Mouse (Mus musculus) myocyte (in vitro differentiated cells): ENCODE measurements around the gene Fam131a. TPM values are rescaled to one million over a fixed set of nuclear protein-coding genes. Genes with fewer than 3 reads are reported as not detected.
A peak's percentile ranks its signal among the peaks of the same experiment; 100 is the strongest.
"Not testable (repeated sequence)": the region's sequence is repeated elsewhere in the genome, so short reads cannot be mapped to it uniquely, and the experiment has no call there.

Experiments used
- H3K27me3 ChIP-seq: one replicate; pipeline ENCODE4 v1.6.1; 2011; ENCODE audit not compliant: control insufficient read depth, insufficient read depth, insufficient read length
- H3K36me3 ChIP-seq: one replicate; pipeline ENCODE4 v1.6.1; 2011; ENCODE audit not compliant: control insufficient read depth, insufficient read depth
- H3K4me2 ChIP-seq: one replicate; pipeline ENCODE4 v1.6.1; 2011; ENCODE audit warnings: low read depth, control low read depth
- H3K4me3 ChIP-seq: one replicate; pipeline ENCODE4 v1.5.1; 2011; ENCODE audit warnings: mild to moderate bottlenecking, control low read depth, moderate library complexity
- H3K79me2 ChIP-seq: one replicate; pipeline ENCODE4 v1.6.1; 2011; ENCODE audit not compliant: control insufficient read depth, insufficient read depth
- H3ac ChIP-seq: one replicate; pipeline ENCODE4 v1.6.1; 2011; ENCODE audit not compliant: control insufficient read depth, insufficient read length
- CEBPB ChIP-seq: IDR thresholded peaks from 2 replicates; pipeline ENCODE4 v1.6.1; 2011; ENCODE audit warnings: mild to moderate bottlenecking, moderate library complexity; ENCODE audit not compliant: poor library complexity, insufficient read depth, severe bottlenecking
- E2F4 ChIP-seq: IDR thresholded peaks from one replicate; pipeline ENCODE4 v1.6.1; 2011; ENCODE audit warnings: mild to moderate bottlenecking, control low read depth, moderate library complexity; ENCODE audit not compliant: insufficient read depth
- MAX ChIP-seq: IDR thresholded peaks from one replicate; pipeline ENCODE4 v1.6.1; 2011; ENCODE audit warnings: low read depth, mild to moderate bottlenecking, control low read depth
- MYOD1 ChIP-seq, 3 experiments: IDR thresholded peaks; one replicate each; pipeline ENCODE4 v1.6.1; 2011; ENCODE audit warnings: control low read depth in 2 of 3, low read depth in 2 of 3, mild to moderate bottlenecking in 2 of 3, moderate library complexity in 1 of 3; ENCODE audit not compliant: insufficient read length in 2 of 3, control insufficient read depth in 1 of 3
- MYOG ChIP-seq, 3 experiments: IDR thresholded peaks; one replicate each; pipeline ENCODE4 v1.6.1; 2011; ENCODE audit warnings: control low read depth in 2 of 3, low read depth in 2 of 3, mild to moderate bottlenecking in 2 of 3; ENCODE audit not compliant: insufficient read length in 2 of 3, control insufficient read depth in 1 of 3, insufficient read depth in 1 of 3
- POLR2A ChIP-seq: IDR thresholded peaks from one replicate; pipeline ENCODE4 v1.6.1; 2011; ENCODE audit warnings: low read depth, mild to moderate bottlenecking, control low read depth, moderate library complexity; ENCODE audit not compliant: insufficient read length
- POLR2AphosphoS2 ChIP-seq: IDR thresholded peaks from one replicate; pipeline ENCODE4 v1.6.1; 2011; ENCODE audit warnings: low read depth, control low read depth; ENCODE audit not compliant: insufficient read length
- REST ChIP-seq: IDR thresholded peaks from one replicate; pipeline ENCODE4 v1.6.1; 2011; ENCODE audit warnings: mild to moderate bottlenecking, control low read depth, moderate library complexity; ENCODE audit not compliant: insufficient read depth, insufficient read length
- SRF ChIP-seq: IDR thresholded peaks from one replicate; pipeline ENCODE4 v1.6.1; 2011; ENCODE audit warnings: low read depth; ENCODE audit not compliant: control insufficient read depth, insufficient read length
- TCF12 ChIP-seq: IDR thresholded peaks from one replicate; pipeline ENCODE4 v1.6.1; 2011; ENCODE audit warnings: mild to moderate bottlenecking, control low read depth; ENCODE audit not compliant: poor library complexity, insufficient read depth, severe bottlenecking
- TCF3 ChIP-seq: IDR thresholded peaks from one replicate; pipeline ENCODE4 v1.6.1; 2011; ENCODE audit warnings: low read depth, control low read depth; ENCODE audit not compliant: insufficient read length
- USF1 ChIP-seq: IDR thresholded peaks from one replicate; pipeline ENCODE4 v1.6.1; 2011; ENCODE audit warnings: low read depth, mild to moderate bottlenecking, control low read depth, moderate library complexity
- polyA plus RNA-seq: library from polyadenylated mRNA; unstranded; fragments of >200 nt; fragmentation: generic; extraction: Trizol; gene quantifications from one replicate; pipeline ENCODE4 v1.2.1, GENCODE M21; 2012; ENCODE audit warnings: missing spikeins

Gene Fam131a
- polyA plus RNA-seq, 1 experiment = 0.62 TPM

DNA sequence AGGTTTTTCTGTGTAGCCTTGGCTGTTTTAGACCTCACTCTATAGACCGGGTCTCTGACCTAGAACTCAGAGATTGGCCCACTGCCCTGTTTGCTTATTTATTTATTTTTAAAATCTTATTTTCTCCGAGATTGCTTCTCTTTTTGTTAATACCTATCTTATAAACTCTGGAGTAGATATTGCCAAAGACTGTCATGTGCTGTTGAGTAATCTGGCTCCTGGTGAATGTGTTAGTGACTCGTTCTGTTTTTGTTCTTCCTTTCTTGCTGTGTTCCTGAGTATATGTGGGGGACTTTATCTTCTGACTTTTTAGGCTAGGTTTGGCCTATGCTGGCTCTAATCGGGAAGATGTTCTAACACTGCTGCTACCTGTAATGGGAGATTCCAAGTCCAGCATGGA, 35.4 kb upstream of the Fam131a start:
- TF ChIP-seq CEBPB (no peak), POLR2A (no peak), TCF3 (no peak), TCF12 (no peak), MAX (no peak), SRF (no peak), E2F4 (no peak), POLR2AphosphoS2 (no peak), REST (no peak), USF1 (no peak), MYOG (IDR thresholded peaks at IDR 0.05; ENCODE audit: control insufficient read depth in 1 of 3, insufficient read depth in 1 of 3, insufficient read length in 2 of 3, low read depth in 2 of 3) (no peak), MYOD1 (IDR thresholded peaks at IDR 0.05; ENCODE audit: control insufficient read depth in 1 of 3, insufficient read length in 2 of 3, low read depth in 2 of 3) (no peak)
- peaks cover 65% of the 10 kb centered on the region for H3K36me3 ChIP-seq
- no peak overlapping the region for H3ac ChIP-seq
- no peaks in the 10 kb centered on the region for H3K27me3 ChIP-seq
- H3K4me2 ChIP-seq = no peak overlapping the region
- H3K79me2 ChIP-seq = peaks cover 12% of the 10 kb centered on the region
- H3K4me3 ChIP-seq = no peak overlapping the region

DNA sequence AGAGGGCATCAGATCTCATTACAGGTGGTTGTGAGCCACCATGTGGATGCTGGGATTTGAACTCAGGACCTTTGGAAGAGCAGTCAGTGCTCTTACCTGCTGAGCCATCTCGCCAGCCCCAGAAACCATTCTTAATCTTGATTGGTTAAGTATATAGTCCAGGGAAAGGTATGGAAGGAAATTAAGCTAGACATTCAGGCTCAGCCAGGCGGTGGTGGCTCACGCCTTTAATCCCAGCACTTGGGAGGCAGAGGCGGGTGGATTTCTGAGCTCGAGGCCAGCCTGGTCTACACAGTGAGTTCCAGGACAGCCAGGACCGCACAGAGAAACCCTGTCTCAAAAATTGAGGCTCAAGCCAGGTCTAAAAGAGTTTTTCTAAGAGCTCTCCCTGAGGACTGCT, 25.0 kb upstream of the Fam131a start, which contains the start of gene Eif4g1:
Eif4g1 (plus strand) TSS at position 301 of the 400 bp plus-strand sequence.
- not testable (repeated sequence) for H3K79me2 ChIP-seq, H3ac ChIP-seq, H3K36me3 ChIP-seq, H3K4me2 ChIP-seq, H3K4me3 ChIP-seq, H3K27me3 ChIP-seq

DNA sequence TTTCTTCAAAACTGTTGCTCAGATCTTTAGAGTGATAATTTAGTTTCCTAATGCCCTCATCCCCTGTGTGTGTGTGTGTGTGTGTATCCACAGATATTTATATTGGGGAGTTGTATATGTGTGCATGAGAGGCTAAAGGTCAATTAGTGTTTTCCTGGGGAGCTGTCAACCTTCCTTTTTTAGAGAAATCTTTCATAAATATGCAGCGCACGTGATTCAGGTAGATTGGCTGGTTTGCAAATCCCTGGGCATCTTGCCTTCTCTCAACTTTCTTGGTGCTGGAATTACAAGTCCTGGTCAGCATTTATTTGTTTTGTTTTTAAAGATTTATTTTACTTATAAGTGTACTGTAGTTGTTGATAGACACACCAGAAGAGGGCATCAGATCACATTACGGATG, 22.8 kb upstream of the Fam131a start:
- Histone ChIP-seq H3K36me3 (no peaks in the 10 kb centered on the region), H3K27me3 (no peaks in the 10 kb centered on the region), H3K79me2 (peaks cover 23% of the 10 kb centered on the region), H3K4me3 (no peak overlapping the region), H3K4me2 (no peak overlapping the region), H3ac (no peak overlapping the region)
- TF ChIP-seq E2F4 (no peak), POLR2A (no peak), USF1 (no peak), SRF (no peak), REST (no peak), TCF12 (no peak), MYOG (IDR thresholded peaks at IDR 0.05; ENCODE audit: control insufficient read depth in 1 of 3, insufficient read depth in 1 of 3, insufficient read length in 2 of 3, low read depth in 2 of 3) (no peak), TCF3 (no peak), MAX (no peak), CEBPB (no peak), POLR2AphosphoS2 (no peak), MYOD1 (IDR thresholded peaks at IDR 0.05; ENCODE audit: control insufficient read depth in 1 of 3, insufficient read length in 2 of 3, low read depth in 2 of 3) (no peak)

DNA sequence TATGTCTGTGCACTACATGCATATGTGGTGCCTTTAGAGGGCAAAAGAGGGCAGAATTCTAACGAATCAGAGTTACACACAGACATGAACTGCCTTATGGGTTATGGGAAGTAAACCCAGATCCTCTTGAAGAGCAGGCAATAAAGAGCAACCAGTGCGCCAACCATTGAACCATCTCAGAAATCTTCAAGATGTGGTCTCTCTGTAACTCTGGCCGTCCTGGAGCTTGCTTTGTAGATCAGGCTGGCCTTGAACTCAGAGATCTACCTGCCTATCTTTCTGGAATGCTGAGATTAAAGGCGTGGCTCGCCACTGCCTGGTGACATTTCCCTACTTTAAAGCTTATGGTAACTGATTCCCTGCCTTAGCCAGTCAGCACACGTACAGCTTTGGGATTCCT, 21.2 kb upstream of the Fam131a start:
- Histone ChIP-seq H3K4me2 (peak overlapping the region; percentile 87), H3K27me3 (no peaks in the 10 kb centered on the region), H3K4me3 (peak overlapping the region; percentile 81), H3K36me3 (peaks cover 9% of the 10 kb centered on the region), H3K79me2 (peaks cover 39% of the 10 kb centered on the region), H3ac (no peak overlapping the region)
- no peak for TF ChIP-seq CEBPB
- TF ChIP-seq E2F4 = no peak
- no peak for TF ChIP-seq USF1
- no peak for TF ChIP-seq TCF3
- no peak for TF ChIP-seq POLR2A
- no peak for TF ChIP-seq REST

DNA sequence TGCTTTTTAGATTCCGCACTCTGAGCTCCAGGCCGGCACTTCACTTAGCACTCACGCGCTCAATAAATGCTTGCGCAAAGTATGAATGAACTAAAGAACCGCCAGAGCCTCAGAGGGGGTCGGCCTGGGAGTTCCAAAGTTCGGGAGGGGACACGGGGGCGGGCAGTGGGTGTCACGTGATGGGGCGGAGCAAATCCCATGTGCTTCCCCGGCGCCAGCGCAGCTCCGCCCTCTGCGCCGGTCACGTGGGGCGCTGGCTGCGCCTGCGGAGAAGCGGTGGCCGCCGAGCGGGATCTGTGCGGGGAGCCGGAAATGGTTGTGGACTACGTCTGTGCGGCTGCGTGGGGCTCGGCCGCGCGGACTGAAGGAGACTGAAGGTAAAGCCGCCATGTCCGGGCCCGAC, 20.5 kb upstream of the Fam131a start:
- peak overlapping the region; percentile 87 for H3K4me2 ChIP-seq
- H3K36me3 ChIP-seq = peaks cover 9% of the 10 kb centered on the region
- H3K27me3 ChIP-seq = no peaks in the 10 kb centered on the region
- H3ac ChIP-seq = peak overlapping the region; percentile 86
- TF ChIP-seq CEBPB (no peak), TCF3 (no peak), TCF12 (no peak), MAX (no peak), USF1 (peak; percentile 99), MYOD1 (IDR thresholded peaks at IDR 0.05; ENCODE audit: control insufficient read depth in 1 of 3, insufficient read length in 2 of 3, low read depth in 2 of 3) (peak in 1 of 3 experiments; percentile 27), POLR2A (peak; percentile 91), SRF (peak; percentile 34), REST (no peak), POLR2AphosphoS2 (peak; percentile 82), MYOG (IDR thresholded peaks at IDR 0.05; ENCODE audit: control insufficient read depth in 1 of 3, insufficient read depth in 1 of 3, insufficient read length in 2 of 3, low read depth in 2 of 3) (peak in 1 of 3 experiments; percentile 17), E2F4 (no peak)
- H3K79me2 ChIP-seq = peaks cover 44% of the 10 kb centered on the region
- H3K4me3 ChIP-seq = peak overlapping the region; percentile 81
